Mouse (Mus musculus): Measurements from ENCODE around the gene Rfc2.

DNA sequence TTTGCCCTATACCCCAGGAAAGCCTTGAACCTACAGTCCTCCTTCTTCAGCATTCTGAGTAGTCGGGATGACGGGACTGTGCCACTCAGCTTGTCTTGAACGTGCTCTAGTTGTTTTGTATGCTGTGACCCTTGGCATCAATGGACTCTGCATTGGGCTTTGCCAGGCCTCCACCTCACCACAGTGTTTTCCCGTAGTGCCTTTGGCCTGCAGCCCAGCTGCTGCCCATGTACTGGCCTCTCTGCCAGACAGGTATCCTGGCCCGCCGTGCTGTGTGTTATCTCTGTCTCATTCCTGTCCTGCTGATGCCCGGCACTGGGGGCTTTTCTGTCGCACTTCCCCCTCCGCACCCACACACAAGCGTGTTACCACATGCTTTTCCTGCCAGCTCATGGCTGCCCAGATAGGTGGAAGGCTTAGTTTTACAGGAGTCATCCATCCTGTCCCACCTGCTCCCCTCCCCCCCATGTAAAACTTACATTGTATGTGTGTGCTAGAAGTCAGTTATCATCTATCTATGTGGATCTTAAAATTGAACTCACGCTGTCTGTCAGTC lies 10.9 kb downstream of the Rfc2 start:
- TF ChIP-seq GATA1 (IDR thresholded peaks at IDR 0.05; ENCODE audit: low read length) (no peak), TAL1 (IDR thresholded peaks at IDR 0.05; ENCODE audit: low read length) (no peak)

Data from erythroblast, embryonic 14.5 days (primary cell).